Mouse (Mus musculus) cerebellum, adult 2 months (tissue): ENCODE results near the gene Osm.

Experiments
- CTCF ChIP-seq: fragments of 200-500 bp; IDR thresholded peaks from 2 replicates; pipeline ENCODE4 v1.5.1; 2011; ENCODE audit warnings: low read depth, mild to moderate bottlenecking, control low read depth, low read length, moderate library complexity, borderline replicate concordance; ENCODE audit not compliant: insufficient read depth
- POLR2A ChIP-seq: fragments of 200-500 bp; IDR thresholded peaks from 2 replicates; pipeline ENCODE4 v1.6.1; 2011; ENCODE audit warnings: low read length, control low read depth, borderline replicate concordance; ENCODE audit not compliant: insufficient read depth

DNA sequence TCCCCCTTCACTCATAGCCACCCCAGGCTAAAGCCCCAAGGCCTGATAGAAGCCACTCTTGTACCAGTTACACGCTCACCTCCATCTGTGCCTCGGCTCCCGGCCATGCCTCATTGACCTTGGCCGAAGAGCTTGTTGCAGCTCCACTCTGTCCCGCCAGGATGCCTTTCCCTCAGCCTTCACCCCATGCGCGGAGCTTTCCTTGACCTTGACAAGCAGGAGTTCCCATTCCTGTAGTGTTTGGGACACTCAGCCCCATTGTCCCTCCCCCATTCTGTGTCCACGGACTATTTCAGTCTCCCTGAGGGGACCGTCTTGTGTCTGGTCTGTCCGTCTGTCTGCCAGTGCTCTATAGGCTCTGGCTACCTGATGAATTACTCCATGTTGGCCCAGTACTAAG, 23.1 kb upstream of the Osm start:
- TF ChIP-seq CTCF, result no peak
- TF ChIP-seq POLR2A, result no peak
